Comparison of ENCODE assay signal across 23 mouse cellular contexts in genomic region chr11:81597601-81598000, GRCm38 (mm10).
"Had no signal": no experiment of that assay in that cellular context is flagged by ENCODE, and none has a peak within 500 bp of the region (broad histone marks: within the 10 kb centered on the region; RNA-seq: fewer than 3 reads in every experiment).

No protein-coding gene starts in this region.

- H3K4me1 ChIP-seq: limb, embryonic 13.5 days; limb, embryonic 15.5 days; liver, embryonic 12.5 days had no signal

- H3K36me3 ChIP-seq: heart, embryonic 13.5 days; heart, embryonic 15.5 days; hindbrain, embryonic 13.5 days; hindbrain, embryonic 15.5 days; limb, embryonic 13.5 days; limb, embryonic 15.5 days; liver, embryonic 12.5 days had no signal

- DNase-seq: forebrain, postnatal 0 days; gastrocnemius, postnatal 14 days; gastrocnemius, postnatal 36 days; heart, adult 2 months; heart, postnatal 14 days; heart, postnatal 36 days; kidney, adult 11 months; kidney, adult 8-10 months; kidney, postnatal 10 days; kidney, postnatal 36 days; layer of hippocampus, adult 9-11 months; layer of hippocampus, postnatal 36 days; left cerebral cortex, postnatal 4 days had no signal

- H3K27me3 ChIP-seq: heart, embryonic 15.5 days; hindbrain, embryonic 13.5 days; hindbrain, embryonic 15.5 days; limb, embryonic 13.5 days; limb, embryonic 15.5 days; liver, embryonic 12.5 days had no signal

- H3K4me3 ChIP-seq: heart, adult 2 months; heart, embryonic 13.5 days; heart, embryonic 15.5 days; hindbrain, embryonic 13.5 days; hindbrain, embryonic 15.5 days; limb, embryonic 13.5 days; limb, embryonic 15.5 days; liver, embryonic 12.5 days had no signal

- H3K27ac ChIP-seq: heart, adult 2 months; heart, embryonic 13.5 days; heart, embryonic 15.5 days; hindbrain, embryonic 13.5 days; hindbrain, embryonic 15.5 days; hindbrain, postnatal 0 days; limb, embryonic 13.5 days; limb, embryonic 15.5 days; liver, embryonic 12.5 days; liver, embryonic 14.5 days had no signal

- ATAC-seq: forebrain, postnatal 0 days; hindbrain, postnatal 0 days; intestine, embryonic 16.5 days; liver, embryonic 12.5 days had no signal
